Mouse (Mus musculus) erythroblast, embryonic 14.5 days (primary cell): Measurements from ENCODE around the gene Stard3.

Experiments used
- GATA1 ChIP-seq: IDR thresholded peaks from 2 replicates; pipeline ENCODE4 v1.6.1; 2012; ENCODE audit warnings: low read length, inconsistent platforms, mixed read lengths
- TAL1 ChIP-seq: IDR thresholded peaks from 3 replicates; pipeline ENCODE4 v1.6.1; 2012; ENCODE audit warnings: low read length, inconsistent platforms, mixed read lengths

GRCm38 (mm10) chr11:98417074-98417473, 58.9 kb downstream of the Stard3 start:
- no peak for TF ChIP-seq GATA1
- TF ChIP-seq TAL1 = no peak
